Mouse (Mus musculus): ENCODE data around the gene Uvssa.

The Uvssa gene

DNA sequence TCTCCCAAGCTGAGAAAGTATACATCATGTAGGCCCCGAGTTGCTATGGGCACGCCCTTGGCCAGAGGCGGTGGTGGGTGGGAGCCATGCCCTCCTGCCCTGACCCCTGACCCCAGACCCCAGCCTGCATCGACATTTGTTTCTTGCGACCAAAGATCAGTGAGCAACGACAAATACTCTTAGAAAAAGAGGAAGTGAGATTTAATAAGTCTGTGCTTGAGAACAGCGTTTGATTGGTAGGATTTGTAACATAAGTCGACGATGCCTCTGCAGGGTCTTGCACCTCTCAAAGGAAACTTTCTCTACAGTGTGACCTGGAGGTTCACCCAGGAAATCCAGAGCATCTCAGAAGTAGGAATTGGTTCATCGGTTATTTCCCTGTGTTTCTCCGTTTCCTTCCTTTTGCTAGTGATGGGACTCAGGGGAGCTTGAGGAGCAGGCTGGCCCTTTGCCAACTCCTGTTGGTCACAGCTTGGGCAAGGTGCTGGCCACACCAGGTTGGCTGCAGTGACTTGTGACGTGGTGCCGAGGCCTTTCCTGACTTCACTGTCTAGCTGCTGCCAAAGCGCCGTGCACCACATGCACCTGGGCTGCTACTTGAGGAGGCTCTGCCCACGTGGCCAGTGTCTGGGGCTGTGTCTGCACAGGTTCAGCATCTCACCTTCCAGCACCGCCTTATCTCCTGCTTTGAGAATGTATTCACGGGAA is 5.9 kb upstream of the Uvssa start:
- no peak for DNase-seq (ENCODE audit: low read depth, low spot score)

DNA sequence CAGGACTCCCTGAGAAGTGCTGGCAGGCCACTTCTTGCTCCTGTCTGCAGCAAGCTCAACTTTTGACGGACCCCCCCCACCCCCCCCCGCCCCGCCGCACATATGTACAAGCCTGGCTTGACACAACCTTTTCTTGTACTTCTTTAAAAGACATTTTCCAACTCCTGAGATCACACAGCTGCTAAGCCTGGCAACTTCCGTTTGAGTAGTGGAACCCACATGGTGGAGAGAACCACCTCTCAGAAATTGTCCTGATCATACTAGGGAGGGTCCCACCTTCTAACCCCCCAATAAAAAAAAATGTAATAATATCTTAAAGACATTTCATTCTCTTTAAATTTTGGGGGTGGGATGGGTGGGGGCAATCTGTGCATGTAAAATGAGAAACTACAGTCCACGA is 1.2 kb upstream of the Uvssa start:
- DNase-seq (ENCODE audit: low read depth, low spot score), result no peak

DNA sequence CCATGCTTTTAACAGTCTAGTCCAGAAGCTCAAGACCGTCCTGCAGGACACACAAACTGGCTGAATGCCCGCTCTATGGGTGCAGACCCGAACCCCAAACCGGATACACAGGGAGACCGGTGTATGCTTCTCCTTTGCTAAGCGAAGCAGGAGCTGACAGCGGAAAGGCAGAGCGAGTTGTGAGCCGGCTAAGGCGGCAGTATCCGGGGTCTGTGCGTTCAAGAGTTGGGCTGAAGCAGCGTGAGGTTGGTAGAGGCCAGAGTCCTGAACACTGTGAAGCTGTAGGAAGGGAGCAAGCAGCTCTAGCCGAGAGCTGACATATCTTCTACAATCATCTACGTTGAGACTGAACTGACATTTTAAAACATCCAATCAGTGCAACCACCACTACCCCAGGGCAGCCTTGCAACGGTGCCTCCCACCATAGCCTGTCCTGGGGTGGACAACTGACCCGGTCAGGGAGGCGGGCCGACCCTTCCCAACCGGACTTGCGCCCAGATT is 498 bp upstream of the Uvssa start:
- no peak for DNase-seq (ENCODE audit: low read depth, low spot score)

DNA sequence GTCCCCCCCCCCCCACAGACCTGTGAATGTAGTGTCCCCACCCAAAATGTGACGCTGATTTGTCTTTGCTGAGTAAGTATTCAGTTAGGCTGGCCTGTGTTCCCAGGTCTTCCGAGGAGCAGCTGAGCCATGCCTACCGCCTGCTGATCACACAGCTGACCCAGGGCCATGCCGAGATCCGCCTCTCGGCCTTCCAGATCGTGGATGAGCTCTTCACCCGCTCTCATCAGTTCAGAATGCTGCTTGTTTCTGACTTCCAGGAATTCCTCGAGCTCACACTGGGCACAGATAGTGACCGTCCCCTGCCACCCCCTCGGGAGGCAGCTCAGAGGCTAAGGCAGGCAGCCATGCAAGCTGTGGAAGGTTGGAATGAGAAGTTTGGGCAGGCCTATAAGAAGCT is 9.2 kb downstream of the Uvssa start:
- DNase-seq (ENCODE audit: low read depth, low spot score), result no peak

- DNase-seq (ENCODE audit: low read depth, low spot score), result peak; percentile 38
These were observed 15.5 kb downstream of the Uvssa start for GRCm38 (mm10) chr5:33393803-33394202.

DNA sequence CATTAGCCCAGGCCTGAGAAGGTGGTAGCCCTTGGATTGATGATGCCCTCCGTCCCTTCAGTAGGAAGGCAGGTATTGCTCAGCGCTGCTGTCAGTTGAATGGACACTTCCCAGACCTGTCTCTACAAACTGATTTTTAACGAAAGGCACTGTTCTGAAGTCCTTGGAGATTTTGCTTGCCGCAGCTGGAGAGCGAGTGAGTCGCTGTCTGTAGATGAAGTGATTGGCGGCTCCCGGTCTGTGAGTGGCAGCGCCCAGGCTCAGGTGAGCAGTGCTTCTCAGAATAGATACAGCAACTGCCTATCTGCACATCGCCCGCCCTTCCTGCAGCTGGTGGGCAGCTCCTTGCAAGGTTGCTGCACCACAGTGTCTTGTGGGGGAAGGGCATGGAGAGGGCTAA is 17.3 kb downstream of the Uvssa start:
- no peak for DNase-seq (ENCODE audit: low read depth, low spot score)

GRCm38 (mm10) chr5:33396828-33397227 is 18.5 kb downstream of the Uvssa start:
- no peak for DNase-seq (ENCODE audit: low read depth, low spot score)

GRCm38 (mm10) chr5:33400819-33401218 is 22.5 kb downstream of the Uvssa start:
- DNase-seq (ENCODE audit: low read depth, low spot score), result no peak

GRCm38 (mm10) chr5:33420313-33420712 is 42.0 kb downstream of the Uvssa start:
- no peak for DNase-seq (ENCODE audit: low read depth, low spot score)

DNA sequence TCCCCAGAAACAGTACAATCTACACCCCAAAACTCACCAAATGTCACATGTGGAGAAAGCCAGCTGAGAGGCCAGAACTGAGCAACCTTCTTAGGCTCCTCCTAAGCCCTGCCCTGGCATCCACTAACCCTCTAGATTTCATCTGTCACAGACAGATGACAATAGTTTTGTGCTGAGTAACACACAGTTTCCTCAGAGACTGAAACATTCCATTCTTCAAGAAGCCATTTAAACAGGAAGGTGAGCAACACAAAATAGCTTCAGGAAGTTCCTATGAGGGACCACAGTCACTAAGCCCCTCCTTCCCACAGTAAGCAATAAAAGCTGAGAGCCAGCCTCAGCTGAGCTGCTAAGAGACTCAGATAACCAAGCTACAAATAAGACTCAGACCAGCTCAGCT is 49.1 kb downstream of the Uvssa start:
- no peak for DNase-seq (ENCODE audit: low read depth, low spot score)

DNA sequence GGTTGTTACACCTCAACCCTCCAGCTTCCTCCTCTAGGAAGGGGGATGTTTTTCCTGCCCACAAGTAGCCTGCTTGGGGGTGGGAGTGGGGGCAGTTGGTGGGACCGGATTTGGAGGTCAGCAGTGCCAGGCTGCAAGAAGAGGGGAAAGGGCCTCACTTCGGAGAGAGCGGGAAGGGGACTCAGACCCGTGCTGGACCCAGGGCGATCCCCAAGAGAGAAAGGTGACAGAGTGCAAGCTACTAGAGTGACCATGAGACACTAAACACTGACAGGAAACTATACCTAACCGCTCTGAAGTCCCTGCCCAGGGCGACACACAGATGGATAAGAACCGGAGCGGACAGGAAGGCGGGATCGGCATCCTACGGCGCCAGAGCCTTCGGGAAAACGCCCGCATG is 51.8 kb downstream of the Uvssa start:
- no peak for DNase-seq (ENCODE audit: low read depth, low spot score)

DNA sequence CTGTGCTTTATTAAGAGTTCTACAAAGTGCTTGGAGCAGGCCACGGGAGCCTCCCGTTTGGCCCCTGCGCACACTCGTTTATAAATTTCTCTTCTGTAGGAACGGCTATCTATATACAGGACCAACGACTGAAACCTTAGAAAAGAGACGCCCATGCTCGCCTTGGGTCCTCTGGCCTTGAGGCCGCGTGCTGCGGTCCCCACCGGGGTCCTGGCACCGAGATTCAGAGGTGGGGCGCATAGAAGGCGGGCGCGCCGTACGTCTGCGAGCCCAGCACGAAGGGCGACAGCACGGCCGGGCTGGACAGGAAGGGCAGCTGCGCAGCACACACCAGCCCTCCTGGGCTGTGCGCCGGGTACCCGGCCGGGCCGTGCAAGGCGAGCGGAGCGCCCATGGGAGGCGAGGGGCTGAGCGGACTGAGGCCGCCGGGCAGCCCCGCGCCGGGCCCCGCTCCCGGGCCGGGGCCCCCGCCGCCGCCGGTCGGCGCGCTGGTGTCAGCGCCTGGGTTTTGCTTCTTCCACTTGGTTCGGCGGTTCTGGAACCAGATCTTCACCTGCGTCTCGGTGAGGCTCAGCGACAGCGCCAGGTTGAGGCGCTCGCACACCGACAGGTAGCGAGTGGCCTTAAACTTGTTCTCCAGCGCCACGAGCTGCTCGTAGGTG is 52.3 kb downstream of the Uvssa start:
- no peak for DNase-seq (ENCODE audit: low read depth, low spot score)

- DNase-seq (ENCODE audit: low read depth, low spot score), result no peak
These were observed 53.0 kb downstream of the Uvssa start for GRCm38 (mm10) chr5:33431173-33432005.

DNA sequence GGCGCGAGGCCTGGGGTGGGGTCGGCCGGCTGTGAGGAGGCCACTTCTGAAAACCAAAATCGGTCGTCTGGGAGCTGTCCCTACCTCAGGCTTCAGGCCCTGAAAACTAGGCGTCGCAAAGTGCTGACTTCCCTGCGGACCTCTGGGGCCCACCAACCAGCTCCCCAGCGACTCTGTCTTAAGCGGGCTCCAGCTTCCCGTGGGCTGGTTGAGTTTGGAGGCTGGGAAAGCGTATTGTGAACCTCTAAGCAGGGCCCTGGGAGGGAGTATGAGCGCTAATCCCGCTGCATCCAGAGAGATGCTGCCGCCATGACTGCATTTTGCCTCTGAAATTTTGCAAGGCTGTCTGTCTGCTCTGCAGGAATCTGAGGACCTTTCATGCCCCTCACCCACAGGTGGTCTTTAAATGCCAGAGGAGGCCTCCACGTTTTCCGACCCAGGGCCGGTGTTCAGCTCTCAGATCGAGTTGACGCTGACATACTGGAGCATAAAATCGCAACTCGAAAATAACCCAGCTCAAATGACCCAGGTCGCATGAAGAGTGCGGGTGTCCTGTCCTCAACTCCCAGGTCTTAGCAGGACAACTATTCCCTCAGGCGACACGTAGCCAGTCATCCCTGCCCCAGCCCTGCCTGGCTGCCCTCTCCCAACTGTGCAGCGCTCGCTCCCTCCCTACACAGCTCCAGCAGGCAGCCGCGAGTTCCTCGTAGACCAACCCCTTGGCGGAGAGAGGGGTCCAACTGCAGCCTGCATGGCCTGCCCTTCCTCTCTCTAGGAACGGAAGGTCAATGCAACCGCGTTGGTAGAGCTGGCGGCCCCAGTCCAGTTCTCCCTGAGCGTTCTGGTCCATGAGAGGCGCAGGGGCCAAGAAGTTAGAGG is 53.9 kb downstream of the Uvssa start:
- no peak for DNase-seq (ENCODE audit: low read depth, low spot score)

GRCm38 (mm10) chr5:33433201-33434138 is 55.1 kb downstream of the Uvssa start, which contains the start of gene Nkx1-1:
Nkx1-1 (minus strand) TSS chr5:33433976.
- DNase-seq (ENCODE audit: low read depth, low spot score), result no peak

GRCm38 (mm10) chr5:33434141-33434780 is 55.9 kb downstream of the Uvssa start:
- DNase-seq (ENCODE audit: low read depth, low spot score), result no peak

DNA sequence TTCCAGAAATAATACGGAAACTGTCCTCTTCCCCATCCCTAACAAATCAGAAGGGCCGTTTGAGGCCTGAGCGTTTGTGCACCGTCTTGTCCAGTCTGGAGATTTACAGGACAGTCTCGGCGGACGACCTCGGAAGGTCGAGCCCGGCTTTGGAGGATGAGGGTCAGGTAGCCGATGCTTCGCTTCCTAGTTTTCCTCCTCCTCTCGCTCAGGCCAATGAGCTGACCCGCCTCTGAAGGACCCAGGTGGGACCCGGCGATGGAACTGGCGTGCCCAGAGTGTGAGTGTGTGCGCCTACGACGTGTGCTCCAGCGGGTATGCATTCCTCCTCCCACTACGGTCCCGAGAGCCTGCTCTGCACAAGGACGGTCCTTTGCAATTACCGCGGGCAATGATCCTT is 56.8 kb downstream of the Uvssa start:
- DNase-seq (ENCODE audit: low read depth, low spot score), result no peak

- no peak for DNase-seq (ENCODE audit: low read depth, low spot score)
These were observed 57.6 kb downstream of the Uvssa start for GRCm38 (mm10) chr5:33435941-33436340.

DNA sequence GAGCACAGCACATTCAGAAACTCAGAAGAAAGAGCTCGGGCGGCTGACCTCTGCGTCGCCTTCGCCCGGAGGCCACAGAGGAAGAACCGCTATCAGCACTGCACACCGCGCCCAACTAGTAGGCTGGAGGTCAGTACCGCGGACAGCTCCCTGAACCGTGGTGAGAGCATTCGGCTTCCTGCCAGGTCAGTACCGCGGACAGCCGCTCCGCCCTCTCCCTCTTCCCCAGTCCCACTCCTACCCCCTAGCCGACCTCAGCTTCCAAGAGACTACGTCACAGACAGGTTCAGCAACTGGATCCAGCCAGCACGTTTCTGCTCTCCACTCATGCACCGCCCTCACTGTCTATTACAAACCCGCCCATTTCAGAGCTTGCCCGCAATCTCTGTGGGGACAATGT is 59.9 kb downstream of the Uvssa start:
- peak; percentile 80 for DNase-seq (ENCODE audit: low read depth, low spot score)

Measured in WW6 (cell line).